Mouse (Mus musculus) adrenal gland, postnatal 0 days (tissue): Measurements from ENCODE around the gene Rbp4. TPM values are rescaled to one million over a fixed set of nuclear protein-coding genes. Genes with fewer than 3 reads are reported as not detected.

Experiments
- polyA plus RNA-seq: library from polyadenylated mRNA; unstranded; fragments of >200 nt; fragmentation: Nextera tagmentation; extraction: Ambion mirVana; gene quantifications from 2 replicates; pipeline ENCODE4 v1.2.1, GENCODE M21; 2015

Gene Rbp4
- 185 and 263 TPM in 2 replicates for polyA plus RNA-seq

DNA sequence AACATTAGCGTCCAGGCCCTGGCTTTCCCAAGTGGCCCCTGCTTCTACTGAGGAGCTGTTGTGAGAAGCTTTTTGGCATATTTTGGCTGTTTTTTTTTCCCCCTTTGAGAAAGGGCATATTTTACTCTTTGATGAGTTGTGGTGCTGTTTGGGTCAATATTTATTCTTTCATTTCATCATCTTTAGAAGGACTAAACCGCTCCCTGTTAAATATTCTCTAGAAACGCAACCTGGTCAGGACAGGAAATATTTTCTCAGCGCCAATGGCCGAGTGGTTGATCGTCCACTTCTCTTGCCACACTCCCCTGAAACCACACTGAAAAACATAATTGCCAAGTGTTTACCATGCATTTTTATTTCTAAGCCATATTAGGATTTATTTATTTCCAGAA, at the start of gene Rbp4:
TSS of gene Rbp4 (minus strand) at position 63 of the 392 bp plus-strand sequence.

GRCm38 (mm10) chr19:38132481-38132880, 7.4 kb upstream of the Rbp4 start, which contains the start of gene Pde6c:
Pde6c (plus strand) TSS chr19:38132781.

DNA sequence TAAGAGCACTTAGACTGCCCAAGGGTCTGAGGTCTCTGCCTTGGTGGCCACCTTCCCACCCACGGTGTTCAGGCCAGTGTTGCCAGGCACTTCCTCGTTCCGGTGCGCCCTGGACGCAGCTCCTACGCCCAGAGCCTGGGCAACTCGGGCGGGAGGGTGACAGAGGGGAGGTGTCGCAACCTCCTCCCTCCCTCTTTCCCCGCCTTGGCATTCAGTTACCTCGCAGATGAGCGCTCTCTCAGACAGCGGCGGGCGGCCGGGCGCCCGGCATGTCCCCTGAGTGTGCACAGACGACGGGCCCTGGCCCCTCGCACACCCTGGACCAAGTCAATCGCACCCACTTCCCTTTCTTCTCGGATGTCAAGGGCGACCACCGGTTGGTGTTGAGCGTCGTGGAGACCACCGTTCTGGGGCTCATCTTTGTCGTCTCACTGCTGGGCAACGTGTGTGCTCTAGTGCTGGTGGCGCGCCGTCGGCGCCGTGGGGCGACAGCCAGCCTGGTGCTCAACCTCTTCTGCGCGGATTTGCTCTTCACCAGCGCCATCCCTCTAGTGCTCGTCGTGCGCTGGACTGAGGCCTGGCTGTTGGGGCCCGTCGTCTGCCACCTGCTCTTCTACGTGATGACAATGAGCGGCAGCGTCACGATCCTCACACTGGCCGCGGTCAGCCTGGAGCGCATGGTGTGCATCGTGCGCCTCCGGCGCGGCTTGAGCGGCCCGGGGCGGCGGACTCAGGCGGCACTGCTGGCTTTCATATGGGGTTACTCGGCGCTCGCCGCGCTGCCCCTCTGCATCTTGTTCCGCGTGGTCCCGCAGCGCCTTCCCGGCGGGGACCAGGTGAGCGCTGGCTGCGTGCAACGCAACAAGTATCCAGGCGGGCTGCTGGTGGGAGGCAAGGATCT, 28.0 kb downstream of the Rbp4 start, which contains the start of gene Ffar4:
TSS of gene Ffar4 (plus strand) at position 214 of the 901 bp plus-strand sequence.

Other genes with a start within 250 kb of the Rbp4 start
- gene Myof, start 81.7 kb downstream of the Rbp4 start, polyA plus RNA-seq, result 6.3 and 8.8 TPM in 2 replicates
- 6.2 and 7.3 TPM in 2 replicates for gene Cep55, start 70.3 kb downstream of the Rbp4 start, polyA plus RNA-seq
- 0.60 and 0.92 TPM in 2 replicates for gene Ffar4, start 28.2 kb downstream of the Rbp4 start, polyA plus RNA-seq
- gene Pde6c, start 7.5 kb upstream of the Rbp4 start, polyA plus RNA-seq, result 0.32 and 0.44 TPM in 2 replicates
- 20.3 and 32.4 TPM in 2 replicates for gene Fra10ac1, start 98.9 kb upstream of the Rbp4 start, polyA plus RNA-seq
- 4.1 and 7.6 TPM in 2 replicates for gene Lgi1, start 139.3 kb upstream of the Rbp4 start, polyA plus RNA-seq